Mouse (Mus musculus): ENCODE measurements around the gene Ppp1r14d. TPM values are rescaled to one million over a fixed set of nuclear protein-coding genes. Genes with fewer than 3 reads are reported as not detected.

The Ppp1r14d gene
- polyA plus RNA-seq (2014; fragmentation: Nextera tagmentation; extraction: Ambion mirVana), result 3.0 and 3.9 TPM in 2 replicates

DNA sequence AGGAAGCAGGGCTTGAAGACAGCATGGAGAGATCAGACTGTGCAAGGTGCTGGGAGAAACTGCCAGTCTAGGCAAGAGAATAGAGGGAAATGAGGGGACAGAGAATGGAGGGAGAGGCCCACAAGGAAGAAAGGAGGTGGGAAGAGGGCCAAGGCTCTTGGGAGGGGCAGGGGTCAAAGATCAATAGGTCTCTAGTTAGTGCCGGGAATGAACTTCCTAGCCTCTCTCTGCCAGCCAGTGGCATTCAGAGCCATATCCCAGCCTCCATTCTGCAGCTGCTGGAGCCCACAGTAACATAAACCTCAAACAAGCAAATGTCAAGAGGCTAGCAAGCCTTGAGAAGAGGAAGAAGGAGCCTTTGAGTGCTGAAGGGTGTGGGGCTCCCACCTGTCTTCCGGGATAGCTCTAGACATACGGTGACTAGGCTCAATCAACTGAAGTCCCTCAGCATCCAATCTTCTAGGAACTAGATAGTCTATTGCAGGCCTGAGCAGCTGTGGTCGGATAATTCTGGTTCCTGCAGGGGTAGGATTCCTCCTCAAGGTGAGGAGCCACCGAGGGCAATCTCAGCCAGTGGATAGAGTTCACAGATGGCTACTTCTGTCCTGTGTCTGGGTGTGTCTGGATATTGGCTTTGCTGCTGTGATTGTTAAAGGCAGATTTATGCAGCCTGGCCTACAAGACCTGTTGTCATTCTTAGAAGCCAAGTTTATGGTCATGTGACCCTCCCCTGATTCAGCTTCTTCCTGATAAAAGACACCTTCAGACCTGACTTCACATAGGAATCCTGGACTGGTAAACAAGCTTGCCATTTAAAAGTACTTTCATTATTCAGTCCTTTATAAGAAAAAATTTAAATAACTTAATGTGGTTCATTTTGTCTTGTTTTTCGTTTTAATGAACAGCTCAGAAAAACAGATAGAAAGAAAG is at the start of gene Ppp1r14d:
Gene Ppp1r14d, minus strand, starts transcription at position 132 of the 930 bp plus-strand sequence.
- Histone ChIP-seq H3K4me1 (replicated peaks; ENCODE audit: control insufficient read depth, insufficient read depth, low read length) (no peaks in the 10 kb centered on the region), H3K36me3 (ENCODE audit: control insufficient read depth, insufficient read depth, low read length) (no peaks in the 10 kb centered on the region), H3K27ac (ENCODE audit: low read depth) (no peak within 1 kb of the TSS), H3K9ac (ENCODE audit: low read length) (no peak within 1 kb of the TSS), H3K4me2 (ENCODE audit: low read length) (no peak within 1 kb of the TSS), H3K4me3 (ENCODE audit: low read depth, low read length) (no peak within 1 kb of the TSS), H3K9me3 (ENCODE audit: control insufficient read depth, low read length) (no peaks in the 10 kb centered on the region), H3K27me3 (replicated peaks; ENCODE audit: control insufficient read depth, insufficient read depth, low read length) (peaks cover 9% of the 10 kb centered on the region)
- 60% methylated on average over 6 of the region's 6 CpGs for WGBS
- DNase-seq (ENCODE audit: low spot score) (no peak), ATAC-seq (replicated peaks; ENCODE audit: low FRiP score, low TSS enrichment, low read depth) (no peak)

- Histone ChIP-seq H3K27me3 (replicated peaks; ENCODE audit: control insufficient read depth, insufficient read depth, low read length) (no peaks in the 10 kb centered on the region), H3K4me1 (replicated peaks; ENCODE audit: control insufficient read depth, insufficient read depth, low read length) (no peaks in the 10 kb centered on the region), H3K4me2 (ENCODE audit: low read length) (no peak overlapping the region), H3K9ac (ENCODE audit: low read length) (no peak overlapping the region), H3K9me3 (ENCODE audit: control insufficient read depth, low read length) (no peaks in the 10 kb centered on the region), H3K27ac (ENCODE audit: low read depth) (no peak overlapping the region), H3K36me3 (ENCODE audit: control insufficient read depth, insufficient read depth, low read length) (no peaks in the 10 kb centered on the region), H3K4me3 (ENCODE audit: low read depth, low read length) (no peak overlapping the region)
- 90% methylated on average over 23 of the region's 23 CpGs for WGBS
- no peak for ATAC-seq (replicated peaks; ENCODE audit: low FRiP score, low TSS enrichment, low read depth)
- no peak for DNase-seq (ENCODE audit: low spot score)
Observed at GRCm38 (mm10) chr2:119277810-119278209, 48.1 kb upstream of the Ppp1r14d start.

GRCm38 (mm10) chr2:119276926-119277325 is 47.2 kb upstream of the Ppp1r14d start:
- WGBS, result 86% methylated on average over 7 of the region's 7 CpGs
- no peak for DNase-seq (ENCODE audit: low spot score)
- H3K9me3 ChIP-seq (ENCODE audit: control insufficient read depth, low read length), result no peaks in the 10 kb centered on the region
- no peaks in the 10 kb centered on the region for H3K4me1 ChIP-seq (replicated peaks; ENCODE audit: control insufficient read depth, insufficient read depth, low read length)
- no peak overlapping the region for H3K27ac ChIP-seq (ENCODE audit: low read depth)
- no peaks in the 10 kb centered on the region for H3K27me3 ChIP-seq (replicated peaks; ENCODE audit: control insufficient read depth, insufficient read depth, low read length)
- H3K4me2 ChIP-seq (ENCODE audit: low read length), result no peak overlapping the region
- ATAC-seq (replicated peaks; ENCODE audit: low FRiP score, low TSS enrichment, low read depth), result no peak
- H3K9ac ChIP-seq (ENCODE audit: low read length), result no peak overlapping the region
- H3K36me3 ChIP-seq (ENCODE audit: control insufficient read depth, insufficient read depth, low read length), result no peaks in the 10 kb centered on the region
- no peak overlapping the region for H3K4me3 ChIP-seq (ENCODE audit: low read depth, low read length)

DNA sequence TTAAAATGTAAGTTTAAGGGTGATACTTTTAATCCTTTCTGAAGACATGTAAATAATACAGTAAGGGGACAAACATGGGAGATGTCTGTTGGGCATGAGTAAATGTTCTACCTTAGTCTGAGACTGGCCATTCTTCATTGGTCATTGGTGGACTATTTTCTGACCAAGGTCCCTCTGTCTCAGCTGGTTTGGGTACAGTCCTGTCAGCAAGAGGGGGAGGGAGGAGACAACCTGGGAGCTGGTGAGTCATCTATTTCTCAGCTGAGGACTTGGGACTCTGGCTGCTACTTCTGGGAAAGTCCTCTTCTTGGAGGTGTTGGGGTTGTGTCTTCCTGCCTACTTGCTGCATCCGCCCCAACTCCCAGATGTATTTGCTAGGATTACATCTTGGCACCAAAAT is 44.4 kb upstream of the Ppp1r14d start:
- H3K4me2 ChIP-seq (ENCODE audit: low read length), result no peak overlapping the region
- no peak overlapping the region for H3K9ac ChIP-seq (ENCODE audit: low read length)
- no peak overlapping the region for H3K4me3 ChIP-seq (ENCODE audit: low read depth, low read length)
- no peaks in the 10 kb centered on the region for H3K9me3 ChIP-seq (ENCODE audit: control insufficient read depth, low read length)
- ATAC-seq (replicated peaks; ENCODE audit: low FRiP score, low TSS enrichment, low read depth) (no peak), DNase-seq (ENCODE audit: low spot score) (no peak)
- H3K27ac ChIP-seq (ENCODE audit: low read depth), result no peak overlapping the region
- no peaks in the 10 kb centered on the region for H3K36me3 ChIP-seq (ENCODE audit: control insufficient read depth, insufficient read depth, low read length)
- H3K27me3 ChIP-seq (replicated peaks; ENCODE audit: control insufficient read depth, insufficient read depth, low read length), result peaks cover 10% of the 10 kb centered on the region
- H3K4me1 ChIP-seq (replicated peaks; ENCODE audit: control insufficient read depth, insufficient read depth, low read length), result no peaks in the 10 kb centered on the region
- 76% methylated on average over 1 of the region's 1 CpGs for WGBS

- Histone ChIP-seq H3K36me3 (ENCODE audit: control insufficient read depth, insufficient read depth, low read length) (no peaks in the 10 kb centered on the region), H3K9ac (ENCODE audit: low read length) (peak within 1 kb of the TSS; percentile 48), H3K27ac (ENCODE audit: low read depth) (no peak within 1 kb of the TSS), H3K4me1 (replicated peaks; ENCODE audit: control insufficient read depth, insufficient read depth, low read length) (no peaks in the 10 kb centered on the region), H3K4me3 (ENCODE audit: low read depth, low read length) (peak within 1 kb of the TSS; percentile 57), H3K4me2 (ENCODE audit: low read length) (peak within 1 kb of the TSS; percentile 99), H3K9me3 (ENCODE audit: control insufficient read depth, low read length) (no peaks in the 10 kb centered on the region), H3K27me3 (replicated peaks; ENCODE audit: control insufficient read depth, insufficient read depth, low read length) (peaks cover 10% of the 10 kb centered on the region)
- DNase-seq (ENCODE audit: low spot score) (peak; percentile 74), ATAC-seq (replicated peaks; ENCODE audit: low FRiP score, low TSS enrichment, low read depth) (peak; percentile 60)
- WGBS, result under 1% methylated on average over 49 of the region's 49 CpGs
Observed at GRCm38 (mm10) chr2:119270643-119271331, 41.1 kb upstream of the Ppp1r14d start, which contains the start of gene Rhov. Gene Rhov, minus strand, starts transcription at chr2:119271272.

DNA sequence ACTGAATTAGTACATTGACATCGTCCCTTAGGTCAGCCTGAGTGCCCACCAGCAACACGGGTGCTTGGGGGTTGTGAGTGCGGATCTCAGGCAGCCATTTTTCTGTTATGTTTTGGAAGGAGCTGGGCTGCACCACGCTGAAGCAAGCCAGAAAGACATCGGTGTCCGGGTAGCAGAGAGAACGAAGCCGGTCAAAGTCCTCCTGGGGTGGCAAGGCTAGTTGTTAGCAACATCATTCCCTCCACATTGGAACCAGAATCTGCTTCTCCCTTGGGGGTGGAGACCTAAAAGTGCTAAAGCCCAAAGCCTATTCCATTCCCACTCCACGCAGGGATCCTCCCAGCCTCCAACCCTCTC is 40.6 kb upstream of the Ppp1r14d start:
- H3K9ac ChIP-seq (ENCODE audit: low read length), result no peak overlapping the region

GRCm38 (mm10) chr2:119263813-119264212 is 34.1 kb upstream of the Ppp1r14d start:
- no peak for ATAC-seq (replicated peaks; ENCODE audit: low FRiP score, low TSS enrichment, low read depth)
- H3K9ac ChIP-seq (ENCODE audit: low read length), result no peak overlapping the region
- 62% methylated on average over 5 of the region's 5 CpGs for WGBS
- no peak overlapping the region for H3K4me3 ChIP-seq (ENCODE audit: low read depth, low read length)
- H3K4me1 ChIP-seq (replicated peaks; ENCODE audit: control insufficient read depth, insufficient read depth, low read length), result no peaks in the 10 kb centered on the region
- H3K36me3 ChIP-seq (ENCODE audit: control insufficient read depth, insufficient read depth, low read length), result no peaks in the 10 kb centered on the region
- DNase-seq (ENCODE audit: low spot score), result no peak
- H3K4me2 ChIP-seq (ENCODE audit: low read length), result no peak overlapping the region
- no peaks in the 10 kb centered on the region for H3K9me3 ChIP-seq (ENCODE audit: control insufficient read depth, low read length)
- no peaks in the 10 kb centered on the region for H3K27me3 ChIP-seq (replicated peaks; ENCODE audit: control insufficient read depth, insufficient read depth, low read length)
- no peak overlapping the region for H3K27ac ChIP-seq (ENCODE audit: low read depth)

More for the DNA sequence above, 40.6 kb upstream of the Ppp1r14d start:
- Histone ChIP-seq H3K27me3 (replicated peaks; ENCODE audit: control insufficient read depth, insufficient read depth, low read length) (peaks cover 10% of the 10 kb centered on the region), H3K27ac (ENCODE audit: low read depth) (no peak overlapping the region), H3K36me3 (ENCODE audit: control insufficient read depth, insufficient read depth, low read length) (no peaks in the 10 kb centered on the region), H3K4me1 (replicated peaks; ENCODE audit: control insufficient read depth, insufficient read depth, low read length) (no peaks in the 10 kb centered on the region), H3K4me2 (ENCODE audit: low read length) (peak overlapping the region; percentile 99), H3K4me3 (ENCODE audit: low read depth, low read length) (peak overlapping the region; percentile 57; the same call in 1 of the 2 replicates), H3K9me3 (ENCODE audit: control insufficient read depth, low read length) (no peaks in the 10 kb centered on the region)
- DNase-seq (ENCODE audit: low spot score) (no peak), ATAC-seq (replicated peaks; ENCODE audit: low FRiP score, low TSS enrichment, low read depth) (no peak)
- 49% methylated on average over 9 of the region's 9 CpGs for WGBS

DNA sequence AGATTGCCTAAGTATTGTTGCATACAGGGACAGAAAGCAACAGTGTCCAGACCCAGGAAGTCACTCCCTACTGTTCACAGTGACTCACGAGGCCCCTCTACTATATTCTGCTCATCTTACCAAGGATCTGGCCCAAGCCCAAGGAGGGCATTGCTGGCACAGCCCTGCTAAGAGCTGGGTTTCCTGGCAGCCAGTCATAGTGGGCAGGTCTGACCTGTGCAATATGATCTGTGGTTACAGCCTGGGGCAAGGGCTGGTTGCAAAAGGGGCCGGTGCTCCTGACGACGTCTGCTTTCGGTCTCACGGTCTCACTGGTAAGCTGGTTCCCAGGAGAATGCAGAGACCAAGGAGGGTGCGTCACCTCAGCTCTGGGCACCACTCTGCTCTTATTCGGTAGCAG is 33.3 kb upstream of the Ppp1r14d start:
- Histone ChIP-seq H3K27ac (ENCODE audit: low read depth) (no peak overlapping the region), H3K36me3 (ENCODE audit: control insufficient read depth, insufficient read depth, low read length) (no peaks in the 10 kb centered on the region), H3K9me3 (ENCODE audit: control insufficient read depth, low read length) (no peaks in the 10 kb centered on the region), H3K27me3 (replicated peaks; ENCODE audit: control insufficient read depth, insufficient read depth, low read length) (no peaks in the 10 kb centered on the region), H3K9ac (ENCODE audit: low read length) (no peak overlapping the region), H3K4me1 (replicated peaks; ENCODE audit: control insufficient read depth, insufficient read depth, low read length) (no peaks in the 10 kb centered on the region), H3K4me3 (ENCODE audit: low read depth, low read length) (no peak overlapping the region), H3K4me2 (ENCODE audit: low read length) (no peak overlapping the region)
- DNase-seq (ENCODE audit: low spot score) (no peak), ATAC-seq (replicated peaks; ENCODE audit: low FRiP score, low TSS enrichment, low read depth) (no peak)
- WGBS, result 33% methylated on average over 8 of the region's 8 CpGs
